Mouse (Mus musculus) right cerebral cortex, adult 2 months (tissue): ENCODE results near the gene Fam131a.
"Not testable (repeated sequence)": the region's sequence is repeated elsewhere in the genome, so short reads cannot be mapped to it uniquely, and the experiment has no call there.

ENCODE experiments used
- DNase-seq, 2 experiments: peaks; one replicate each; pipeline ENCODE4 v3.0.0; 2021 to 2022; ENCODE audit warnings: low spot score in 2 of 2

The Fam131a gene

GRCm38 (mm10) chr16:20693111-20693701 is at the start of gene Fam131a:
Gene Fam131a, plus strand, starts transcription at chr16:20693241.
- DNase-seq: peak; percentile 93 to 97

- no peak for DNase-seq
These were observed 49.1 kb upstream of the Fam131a start for GRCm38 (mm10) chr16:20643911-20644310.

GRCm38 (mm10) chr16:20651076-20651946 is 41.7 kb upstream of the Fam131a start, which contains the start of gene Psmd2:
Gene Psmd2, plus strand, starts transcription at chr16:20651652.
- peak; percentile 95 to 98 for DNase-seq

GRCm38 (mm10) chr16:20651947-20652310 is 41.1 kb upstream of the Fam131a start:
- DNase-seq: no peak

GRCm38 (mm10) chr16:20653315-20653714 is 39.7 kb upstream of the Fam131a start:
- no peak for DNase-seq

GRCm38 (mm10) chr16:20657661-20658060 is 35.4 kb upstream of the Fam131a start:
- DNase-seq: no peak

GRCm38 (mm10) chr16:20668013-20668412 is 25.0 kb upstream of the Fam131a start, which contains the start of gene Eif4g1:
Gene Eif4g1, plus strand, starts transcription at chr16:20668313.
- not testable (repeated sequence) for DNase-seq

GRCm38 (mm10) chr16:20670291-20670690 is 22.8 kb upstream of the Fam131a start:
- no peak for DNase-seq

GRCm38 (mm10) chr16:20671886-20672285 is 21.2 kb upstream of the Fam131a start:
- no peak for DNase-seq

- DNase-seq: peak; percentile 94 to 95
These were observed 20.5 kb upstream of the Fam131a start for GRCm38 (mm10) chr16:20672500-20672902.

- peak in 1 of 2 experiments; percentile 25 for DNase-seq
These were observed 19.9 kb upstream of the Fam131a start for GRCm38 (mm10) chr16:20672965-20673705.

GRCm38 (mm10) chr16:20673706-20674303 is 19.2 kb upstream of the Fam131a start:
- no peak for DNase-seq

- no peak for DNase-seq
These were observed 17.8 kb upstream of the Fam131a start for GRCm38 (mm10) chr16:20675213-20675612.

GRCm38 (mm10) chr16:20676702-20677101 is 16.3 kb upstream of the Fam131a start:
- DNase-seq: no peak

GRCm38 (mm10) chr16:20677380-20677779 is 15.7 kb upstream of the Fam131a start:
- no peak for DNase-seq

GRCm38 (mm10) chr16:20677974-20678675 is 14.9 kb upstream of the Fam131a start:
- DNase-seq: peak; percentile 76 to 79

GRCm38 (mm10) chr16:20690774-20691173 is 2.3 kb upstream of the Fam131a start:
- DNase-seq: no peak

- no peak for DNase-seq
These were observed 1.4 kb upstream of the Fam131a start for GRCm38 (mm10) chr16:20691617-20692016.

GRCm38 (mm10) chr16:20692241-20692965 is 638 bp upstream of the Fam131a start:
- peak in 1 of 2 experiments; percentile 35 for DNase-seq

- peak; percentile 78 to 83 for DNase-seq
These were observed 1.7 kb downstream of the Fam131a start for GRCm38 (mm10) chr16:20694781-20695180.
